Mouse (Mus musculus) cerebellum, adult (tissue): ENCODE results near the gene Npas3.

Experiments used
- ATAC-seq: cut with Nextera tagmentation; 2 replicates; pipeline ENCODE4 v1.9.2; 2017; ENCODE audit warnings: mild to moderate bottlenecking, moderate library complexity, mixed read lengths; ENCODE audit not compliant: insufficient number of reproducible peaks, low FRiP score, low TSS enrichment

Gene Npas3

GRCm38 (mm10) chr12:53838541-53838940 lies 590.1 kb downstream of the Npas3 start:
- no peak for ATAC-seq

GRCm38 (mm10) chr12:53841928-53842671 lies 593.6 kb downstream of the Npas3 start:
- no peak for ATAC-seq

- ATAC-seq, result no peak
These were observed 595.1 kb downstream of the Npas3 start for GRCm38 (mm10) chr12:53843626-53844025.

GRCm38 (mm10) chr12:53846154-53846665 lies 597.7 kb downstream of the Npas3 start:
- ATAC-seq, result no peak

- no peak for ATAC-seq
These were observed 600.8 kb downstream of the Npas3 start for GRCm38 (mm10) chr12:53849263-53849662.

GRCm38 (mm10) chr12:53852432-53852831 lies 604.0 kb downstream of the Npas3 start:
- no peak for ATAC-seq

- no peak for ATAC-seq
These were observed 611.7 kb downstream of the Npas3 start for GRCm38 (mm10) chr12:53860176-53860575.

GRCm38 (mm10) chr12:53862281-53862680 lies 613.8 kb downstream of the Npas3 start:
- no peak for ATAC-seq

GRCm38 (mm10) chr12:53864436-53865136 lies 616.1 kb downstream of the Npas3 start:
- ATAC-seq, result no peak

- ATAC-seq, result no peak
These were observed 617.2 kb downstream of the Npas3 start for GRCm38 (mm10) chr12:53865691-53866090.

GRCm38 (mm10) chr12:53869981-53870380 lies 621.5 kb downstream of the Npas3 start:
- no peak for ATAC-seq

GRCm38 (mm10) chr12:53875226-53875625 lies 626.7 kb downstream of the Npas3 start:
- ATAC-seq, result no peak

GRCm38 (mm10) chr12:53876693-53877092 lies 628.2 kb downstream of the Npas3 start:
- ATAC-seq, result no peak

GRCm38 (mm10) chr12:53881684-53882083 lies 633.2 kb downstream of the Npas3 start:
- ATAC-seq, result no peak

- no peak for ATAC-seq
These were observed 634.4 kb downstream of the Npas3 start for GRCm38 (mm10) chr12:53882863-53883262.

GRCm38 (mm10) chr12:53888624-53889023 lies 640.1 kb downstream of the Npas3 start:
- no peak for ATAC-seq

- no peak for ATAC-seq
These were observed 647.4 kb downstream of the Npas3 start for GRCm38 (mm10) chr12:53895909-53896308.

- ATAC-seq, result no peak
These were observed 660.3 kb downstream of the Npas3 start for GRCm38 (mm10) chr12:53908761-53909160.

- no peak for ATAC-seq
These were observed 661.7 kb downstream of the Npas3 start for GRCm38 (mm10) chr12:53910192-53910591.

GRCm38 (mm10) chr12:53922153-53922552 lies 673.7 kb downstream of the Npas3 start:
- ATAC-seq, result no peak

- no peak for ATAC-seq
These were observed 700.3 kb downstream of the Npas3 start for GRCm38 (mm10) chr12:53948826-53949225.

GRCm38 (mm10) chr12:53962004-53962403 lies 713.5 kb downstream of the Npas3 start:
- no peak for ATAC-seq
